Mouse (Mus musculus): ENCODE results near the gene Celf1.

DNA sequence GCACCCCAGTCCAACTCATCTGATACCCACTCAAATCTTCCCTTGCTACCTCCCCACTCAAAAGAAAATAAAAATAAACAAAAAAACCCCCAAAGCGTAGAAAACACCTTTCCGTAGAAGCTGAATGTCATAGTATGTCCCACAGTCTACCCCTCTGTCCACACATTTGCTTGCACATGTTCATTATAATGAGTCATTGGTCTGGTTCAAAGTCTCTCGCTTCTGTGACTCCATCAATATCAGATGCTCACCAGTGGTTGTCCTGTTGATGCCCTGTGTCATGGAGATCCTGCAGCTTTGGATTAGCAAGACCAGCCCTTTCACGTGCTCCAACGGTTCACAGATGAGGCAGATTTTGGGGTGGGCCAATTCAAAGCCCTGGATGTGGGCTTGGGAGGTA is 10.0 kb downstream of the Celf1 start:
- TF ChIP-seq CTCF (IDR thresholded peaks at IDR 0.05; ENCODE audit: low read depth, low read length) (no peak), POLR2A (IDR thresholded peaks at IDR 0.05; ENCODE audit: borderline replicate concordance, low read depth, low read length) (no peak)

Measured in bone marrow macrophage, adult 2 months (primary cell).